Mouse (Mus musculus) embryonic stem cell, embryonic (primary cell): ENCODE data around the gene Rbmxl2.

Source experiments
- CTCF ChIA-PET, 4 experiments: fragments of 300-600 bp in 2 of 4; fragments of 350-600 bp in 2 of 4; sonication (Branson Sonifier 250); formaldehyde crosslinking; loops; one replicate each; lab custom pipeline; 2022; ENCODE audit warnings: inconsistent platforms in 2 of 4; lab: Charles Lee
- POLR2A ChIA-PET, 4 experiments: fragments of 300-600 bp in 2 of 4; fragments of 350-600 bp in 2 of 4; sonication (Branson Sonifier 250); formaldehyde crosslinking; loops; one replicate each; lab custom pipeline; 2022; ENCODE audit warnings: antibody characterized with exemption in 4 of 4, inconsistent platforms in 1 of 4; lab: Charles Lee

Rbmxl2 gene

GRCm38 (mm10) chr7:107209204-107209860 lies at the start of gene Rbmxl2:
TSS of gene Rbmxl2 (plus strand) at chr7:107209445.
- ChIA-PET CTCF (interaction anchor here (0.5 to 2.3 kb wide), 10 partner anchors 9 to 1809 kb away, joined by 3 to 12 read pairs (median 4); no protein-coding TSS in a partner anchor), POLR2A (interaction anchor here (0.6 to 20.5 kb wide), 96 partner anchors 8 to 1576 kb away, joined by 3 to 401 read pairs (median 4); partner anchors contain the start of genes Syt9 (in 4 of the 4), Ppfibp2 (in 3 of the 4), Cyb5r2 (in 2 of the 4) and Olfml1 (in 2 of the 4))

DNA sequence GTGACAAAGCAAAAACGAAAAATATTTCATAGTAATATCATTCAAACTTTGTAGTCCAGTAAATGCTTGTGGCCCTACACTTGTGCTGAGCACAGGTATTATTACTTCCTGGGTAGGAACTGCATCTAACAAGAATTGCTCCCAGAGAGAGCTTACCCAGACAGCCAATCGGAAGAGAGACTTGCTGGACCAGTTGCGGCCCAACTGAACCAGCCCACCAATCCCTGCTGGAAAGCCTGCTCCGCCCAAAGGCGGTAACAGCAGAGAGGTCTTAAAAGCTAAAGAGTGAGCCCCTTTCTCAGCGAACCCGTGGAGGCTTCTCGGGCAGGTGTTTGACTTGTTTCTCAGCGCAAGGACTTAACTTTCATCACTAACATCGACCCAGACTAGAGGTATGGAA lies 42.6 kb upstream of the Rbmxl2 start, which contains the start of gene Nlrp14:
Nlrp14 (plus strand) TSS at position 301 of the 400 bp plus-strand sequence.
- ChIA-PET POLR2A (no interaction called here), CTCF (no interaction called here)

GRCm38 (mm10) chr7:107180406-107180805 lies 28.8 kb upstream of the Rbmxl2 start:
- ChIA-PET CTCF (interaction anchor here in 1 of 4 experiments (1.5 kb wide), 1 partner anchor 1364 kb away, joined by 3 read pairs; no protein-coding TSS in a partner anchor), POLR2A (no interaction called here)

DNA sequence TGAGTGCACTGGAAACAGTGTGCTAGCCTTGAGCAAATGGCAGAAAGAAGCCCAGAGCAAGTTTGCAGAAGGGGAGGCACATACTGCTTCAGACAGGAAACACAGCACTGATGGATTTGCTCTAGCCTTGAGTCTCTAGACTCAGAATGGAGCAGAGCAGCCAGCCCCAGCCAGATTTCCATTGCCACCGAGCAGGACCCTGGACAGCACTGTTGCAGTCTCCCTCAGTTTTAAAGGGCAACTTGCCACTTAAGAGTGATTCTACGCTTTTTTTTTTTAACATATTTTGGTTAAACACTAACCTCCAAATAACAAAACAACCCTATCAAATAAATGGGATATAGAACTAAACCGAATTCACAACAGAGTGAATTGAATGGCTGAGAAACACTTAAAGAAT lies 7.4 kb upstream of the Rbmxl2 start:
- POLR2A ChIA-PET = interaction anchor here in 1 of 4 experiments (1.5 kb wide), 1 partner anchor 8 kb away, joined by 5 read pairs; the partner anchor contains the start of gene Rbmxl2
- CTCF ChIA-PET = no interaction called here

GRCm38 (mm10) chr7:107207843-107208242 lies 1.4 kb upstream of the Rbmxl2 start:
- ChIA-PET POLR2A (interaction anchor here in 3 of 4 experiments (0.5 to 20.5 kb wide), 20 partner anchors 8 to 550 kb away, joined by 3 to 401 read pairs (median 4); partner anchors contain the start of genes Ppfibp2 (in 3 of the 3), Cyb5r2 (in 1 of the 3) and Syt9 (in 1 of the 3)), CTCF (no interaction called here)

- CTCF ChIA-PET = interaction anchor here in 1 of 4 experiments (1.1 to 2.3 kb wide), 3 partner anchors 316 to 539 kb away, joined by 4 to 6 read pairs (median 5); no protein-coding TSS in a partner anchor
- POLR2A ChIA-PET = interaction anchor here (0.5 to 20.5 kb wide), 47 partner anchors 9 to 1576 kb away, joined by 3 to 401 read pairs (median 5); partner anchors contain the start of genes Ppfibp2 (in 3 of the 4), Cyb5r2 (in 2 of the 4), Syt9 (in 2 of the 4) and Olfml1 (in 1 of the 4)
Observed at GRCm38 (mm10) chr7:107210126-107210576, 906 bp downstream of the Rbmxl2 start.

GRCm38 (mm10) chr7:107215723-107216122 lies 6.5 kb downstream of the Rbmxl2 start:
- ChIA-PET CTCF (interaction anchor here (0.6 to 3.7 kb wide), 18 partner anchors 16 to 592 kb away, joined by 3 to 42 read pairs (median 4); no protein-coding TSS in a partner anchor), POLR2A (interaction anchor here (0.8 to 20.5 kb wide), 24 partner anchors 8 to 569 kb away, joined by 3 to 401 read pairs (median 4); partner anchors contain the start of genes Syt9 (in 3 of the 4), Ppfibp2 (in 2 of the 4), Cyb5r2 (in 1 of the 4) and Olfml1 (in 1 of the 4))

- POLR2A ChIA-PET = interaction anchor here in 3 of 4 experiments (1.1 to 20.5 kb wide), 15 partner anchors 7 to 541 kb away, joined by 3 to 401 read pairs (median 10); partner anchors contain the start of genes Syt9 (in 2 of the 3), Cyb5r2 (in 1 of the 3), Ppfibp2 (in 1 of the 3) and Rbmxl2 (in 1 of the 3)
Observed at GRCm38 (mm10) chr7:107216845-107217244, 7.6 kb downstream of the Rbmxl2 start.

DNA sequence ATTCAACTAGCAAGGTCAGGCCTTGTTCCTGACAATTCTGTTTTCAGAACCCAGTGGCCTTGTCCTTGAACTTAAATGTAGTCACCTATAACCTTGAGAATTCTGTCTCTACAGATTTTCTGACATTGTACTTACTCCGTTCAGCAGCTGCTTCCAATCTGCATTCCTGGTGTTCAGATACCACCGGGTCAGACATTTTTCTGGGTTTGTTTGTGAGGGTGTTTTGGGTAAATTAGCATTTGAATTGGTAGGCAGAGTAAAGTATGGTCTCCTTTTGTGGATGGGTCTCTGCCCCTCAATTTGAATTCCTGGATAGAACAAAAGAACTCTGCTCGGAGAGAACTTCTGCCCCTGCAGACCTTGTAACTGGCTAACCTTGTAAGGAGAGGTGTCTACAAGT lies 27.6 kb downstream of the Rbmxl2 start:
- POLR2A ChIA-PET = interaction anchor here (0.6 to 16.3 kb wide), 28 partner anchors 12 to 1833 kb away, joined by 3 to 401 read pairs (median 4); partner anchors contain the start of gene Rbmxl2 (in 2 of the 4)
- CTCF ChIA-PET = interaction anchor here in 1 of 4 experiments (1.1 kb wide), 1 partner anchor 23 kb away, joined by 3 read pairs; no protein-coding TSS in a partner anchor

More at GRCm38 (mm10) chr7:107216845-107217244, 7.6 kb downstream of the Rbmxl2 start:
- CTCF ChIA-PET = interaction anchor here (0.6 to 3.7 kb wide), 5 partner anchors 309 to 532 kb away, joined by 3 to 42 read pairs (median 10); no protein-coding TSS in a partner anchor

DNA sequence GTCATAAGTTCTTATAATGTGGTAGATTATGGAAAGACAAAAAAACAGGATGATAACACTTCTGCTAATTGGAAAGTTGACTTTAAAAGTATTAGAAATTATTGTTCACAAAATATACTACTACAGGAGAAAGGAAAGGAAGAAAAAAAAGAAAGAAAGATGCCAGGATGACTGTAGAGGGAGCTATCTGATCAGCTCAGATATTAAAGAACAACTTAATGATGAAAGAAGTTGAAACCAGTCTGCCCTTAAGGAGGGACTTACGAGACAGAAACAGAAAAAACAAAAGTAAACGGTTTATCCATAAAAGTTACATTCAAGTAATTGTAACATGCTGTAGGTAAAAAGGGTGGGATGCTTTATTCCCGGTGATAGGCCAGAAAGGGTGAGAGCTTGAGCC lies 28.3 kb downstream of the Rbmxl2 start:
- CTCF ChIA-PET = interaction anchor here in 1 of 4 experiments (1.1 kb wide), 1 partner anchor 23 kb away, joined by 3 read pairs; no protein-coding TSS in a partner anchor
- POLR2A ChIA-PET = interaction anchor here in 3 of 4 experiments (0.8 to 16.3 kb wide), 19 partner anchors 13 to 316 kb away, joined by 3 to 401 read pairs (median 5); partner anchors contain the start of gene Rbmxl2 (in 3 of the 3)

- CTCF ChIA-PET = no interaction called here
- POLR2A ChIA-PET = interaction anchor here in 3 of 4 experiments (0.6 to 16.3 kb wide), 13 partner anchors 8 to 296 kb away, joined by 3 to 401 read pairs (median 4); partner anchors contain the start of gene Rbmxl2 (in 2 of the 3)
Observed at GRCm38 (mm10) chr7:107241371-107241883, 32.2 kb downstream of the Rbmxl2 start.

DNA sequence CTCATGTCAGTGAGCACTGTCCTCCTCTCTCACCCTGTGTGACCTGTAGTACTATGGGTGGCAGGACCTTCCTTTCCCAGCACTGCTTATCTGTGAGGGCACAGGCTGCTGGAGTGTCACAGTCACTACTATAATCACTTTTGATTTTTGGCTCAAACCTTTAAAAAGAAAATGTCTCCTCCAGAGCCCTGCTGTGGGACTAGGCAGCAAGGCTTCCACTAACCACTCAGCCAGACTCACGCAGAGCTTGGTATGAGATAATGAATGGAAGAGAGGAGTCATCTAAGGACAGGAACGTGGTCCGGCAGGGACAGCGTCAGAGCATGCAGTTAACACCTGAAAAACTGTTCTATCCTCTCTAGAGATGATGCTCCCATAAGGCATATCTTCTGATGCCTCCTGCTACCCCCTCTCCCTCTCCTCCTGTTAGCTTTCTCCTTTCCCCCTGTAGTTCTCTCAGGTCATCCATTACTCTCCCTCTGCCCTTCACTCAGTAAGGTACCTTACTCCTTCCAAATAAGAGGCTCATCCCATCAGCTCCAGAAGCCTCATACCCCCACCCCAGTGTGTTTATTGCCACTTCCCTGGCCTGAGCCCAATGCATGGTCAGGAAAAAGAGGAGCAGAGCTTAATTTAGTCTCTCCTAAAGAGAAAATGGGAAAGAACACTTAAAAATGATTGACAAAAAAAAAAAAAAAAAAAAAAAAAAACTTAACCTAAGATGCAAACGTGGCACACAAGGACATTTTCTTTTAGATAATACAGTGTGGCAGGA lies 41.2 kb downstream of the Rbmxl2 start:
- POLR2A ChIA-PET = interaction anchor here in 3 of 4 experiments (0.5 to 5.5 kb wide), 15 partner anchors 9 to 857 kb away, joined by 3 to 73 read pairs (median 4); partner anchors contain the start of gene Rbmxl2 (in 1 of the 3)
- CTCF ChIA-PET = interaction anchor here in 1 of 4 experiments (0.6 kb wide), 1 partner anchor 276 kb away, joined by 4 read pairs; no protein-coding TSS in a partner anchor

GRCm38 (mm10) chr7:107253355-107253754 lies 44.1 kb downstream of the Rbmxl2 start:
- ChIA-PET POLR2A (interaction anchor here in 3 of 4 experiments (0.7 to 5.5 kb wide), 8 partner anchors 8 to 44 kb away, joined by 3 to 73 read pairs (median 5); partner anchors contain the start of gene Rbmxl2 (in 2 of the 3)), CTCF (interaction anchor here in 1 of 4 experiments (0.7 kb wide), 1 partner anchor 108 kb away, joined by 3 read pairs; no protein-coding TSS in a partner anchor)

- CTCF ChIA-PET = no interaction called here
- POLR2A ChIA-PET = interaction anchor here in 3 of 4 experiments (0.6 to 8.5 kb wide), 12 partner anchors 10 to 296 kb away, joined by 3 to 69 read pairs (median 3); partner anchors contain the start of gene Rbmxl2 (in 1 of the 3)
Observed at GRCm38 (mm10) chr7:107259936-107260335, 50.7 kb downstream of the Rbmxl2 start.
